Mouse (Mus musculus) megakaryocyte progenitor cell, adult 5-6 weeks (primary cell): ENCODE results near the gene Flywch2. TPM values are rescaled to one million over a fixed set of nuclear protein-coding genes. Genes with fewer than 3 reads are reported as not detected.

ENCODE experiments used
- ATAC-seq: replicated peaks from 2 replicates; pipeline ENCODE4 v1.8.0; 2016; ENCODE audit warnings: mild to moderate bottlenecking, moderate TSS enrichment, inconsistent platforms; ENCODE audit not compliant: poor library complexity
- total RNA-seq, 2 experiments: library from RNA; stranded (forward) in 1 of 2; stranded (reverse) in 1 of 2; fragments of 157-497, 149-512 nt in 1 of 2; fragments of 200-1000 nt in 1 of 2; gene quantifications; 2 replicates each; pipeline versions ENCODE4 v1.2.3 to v1.2.4; 2015 to 2017

Gene Flywch2
- total RNA-seq, 2 experiments from 2014 or later, result 3.3 TPM; not detected in 1

DNA sequence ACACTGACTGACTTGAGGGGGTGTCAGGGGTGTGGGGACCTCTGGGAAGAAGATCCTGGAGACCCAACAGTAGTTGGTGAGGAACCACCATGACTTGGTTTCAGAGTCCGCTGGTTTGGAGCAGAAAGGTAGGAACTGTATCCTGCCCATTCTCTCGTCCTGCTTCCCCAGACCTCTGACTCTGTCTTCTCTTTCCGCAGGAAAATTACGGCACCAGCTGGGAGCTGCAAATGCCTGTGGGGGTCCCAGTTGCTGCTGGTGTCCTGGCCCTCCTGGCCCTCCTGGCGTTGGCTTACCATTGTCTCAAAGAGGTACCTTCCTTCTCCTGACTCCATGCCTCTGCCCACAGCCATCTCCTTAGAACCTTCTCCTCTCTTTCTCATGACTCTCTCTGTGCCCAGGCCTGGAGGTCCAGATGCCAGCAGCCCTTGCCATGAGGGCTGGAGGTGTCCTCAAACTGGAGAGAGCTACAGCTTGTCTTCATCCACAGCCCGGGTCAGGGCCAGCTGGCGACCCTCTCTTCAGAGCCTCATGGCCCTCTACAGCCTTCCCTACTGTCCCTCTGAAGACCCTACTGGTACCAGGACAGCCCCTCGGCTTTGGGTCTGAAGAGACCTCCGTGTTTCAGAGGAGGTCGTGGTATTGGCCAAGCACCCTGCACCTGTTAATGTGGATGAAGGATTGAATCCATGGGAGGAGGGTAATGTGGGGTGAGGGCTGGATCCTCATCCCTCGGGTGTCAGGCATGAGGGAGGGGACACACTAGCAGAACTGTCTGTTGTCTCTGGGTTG is 36.3 kb downstream of the Flywch2 start:
- no peak for ATAC-seq

DNA sequence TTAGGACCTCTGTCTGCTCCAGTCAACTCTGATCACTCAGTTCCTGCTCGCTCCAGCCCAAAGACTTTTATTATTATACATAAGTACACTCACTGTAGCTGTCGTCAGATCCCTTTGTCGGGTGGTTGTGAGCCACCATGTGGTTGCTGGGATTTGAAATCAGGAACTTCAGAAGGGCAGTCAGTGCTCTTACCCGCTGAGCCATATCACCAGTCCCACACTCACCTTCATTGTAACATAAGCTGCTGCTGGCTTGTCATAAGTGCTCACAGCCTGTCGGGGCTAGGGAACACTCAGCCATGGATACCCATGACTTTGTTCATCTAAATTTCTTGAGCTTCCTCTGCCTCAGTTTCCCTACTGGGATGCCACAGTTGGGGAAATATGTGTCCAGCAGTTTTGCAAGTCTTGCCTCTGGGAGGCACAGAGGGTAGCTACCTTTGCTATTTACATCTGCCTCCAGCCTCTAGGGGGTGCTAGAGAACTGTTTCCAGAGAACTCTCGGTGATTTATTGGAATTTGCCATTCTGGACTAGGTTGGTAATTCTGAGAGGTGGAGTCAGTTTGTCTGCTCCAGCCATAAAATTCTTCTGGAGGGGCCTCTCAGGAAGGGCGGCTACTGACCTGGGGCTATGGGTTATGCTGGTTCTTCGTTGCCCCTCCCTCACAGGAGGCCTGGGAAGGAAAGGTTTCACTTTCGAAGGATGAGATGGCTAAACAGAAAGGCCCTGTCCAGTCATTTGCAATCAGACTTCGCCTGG is 37.1 kb downstream of the Flywch2 start:
- peak; percentile 71 for ATAC-seq

DNA sequence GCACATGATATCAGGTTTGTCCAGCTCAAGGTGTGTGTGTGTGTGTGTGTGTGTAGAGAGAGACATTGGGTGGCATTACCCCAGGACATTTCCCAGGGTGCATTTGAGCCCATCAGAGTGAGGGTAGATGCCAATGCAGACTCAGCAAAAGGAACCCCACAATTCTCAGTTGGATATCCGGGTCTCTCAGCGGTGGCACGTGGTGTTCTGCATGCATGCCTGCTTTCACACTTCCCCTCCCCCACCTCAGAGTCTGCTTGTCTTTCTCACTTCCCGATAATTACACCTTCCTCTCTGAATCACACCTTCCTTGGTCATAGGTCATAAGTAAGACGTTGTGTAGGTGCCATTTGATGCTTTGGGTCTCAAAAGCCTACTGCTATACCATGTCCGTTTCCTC is 37.9 kb downstream of the Flywch2 start:
- ATAC-seq, result no peak

DNA sequence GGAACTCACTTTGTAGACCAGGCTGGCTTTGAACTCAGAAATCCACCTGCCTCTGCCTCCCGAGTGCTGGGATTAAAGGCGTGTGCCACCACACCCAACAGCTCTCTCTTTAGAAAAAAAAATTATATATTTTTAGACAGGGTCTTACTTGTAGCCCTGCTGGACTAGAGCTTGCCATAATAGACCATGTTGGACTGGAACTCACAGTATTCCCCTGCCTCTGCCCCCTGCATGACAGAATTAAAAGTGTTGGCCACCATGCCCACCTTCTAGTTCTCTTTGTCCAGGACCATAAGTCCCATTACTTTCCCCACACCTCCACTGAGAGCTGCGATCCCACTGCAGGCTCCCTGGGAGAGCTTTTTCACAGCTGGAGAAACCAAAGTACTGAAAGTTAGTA is 38.4 kb downstream of the Flywch2 start:
- no peak for ATAC-seq

DNA sequence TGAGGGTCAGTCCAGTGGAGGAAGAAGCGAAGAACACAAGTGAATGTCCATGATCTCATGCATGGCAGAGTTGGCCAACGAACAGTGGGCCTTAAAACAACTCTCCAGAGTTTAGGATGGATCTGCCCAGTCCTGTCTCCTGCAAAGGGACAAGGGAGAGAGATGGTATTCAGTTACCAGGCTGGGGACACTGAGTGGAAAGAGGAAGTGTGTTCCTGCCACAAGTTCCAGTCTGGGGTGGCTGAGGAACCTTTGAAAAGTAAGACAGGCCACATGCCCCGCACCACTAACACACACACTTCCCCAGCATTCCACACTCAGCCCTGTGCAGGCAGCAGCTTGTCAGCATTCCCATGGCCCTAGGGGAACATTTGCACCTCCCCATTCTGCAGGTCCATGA is 39.1 kb downstream of the Flywch2 start:
- peak; percentile 48 for ATAC-seq

DNA sequence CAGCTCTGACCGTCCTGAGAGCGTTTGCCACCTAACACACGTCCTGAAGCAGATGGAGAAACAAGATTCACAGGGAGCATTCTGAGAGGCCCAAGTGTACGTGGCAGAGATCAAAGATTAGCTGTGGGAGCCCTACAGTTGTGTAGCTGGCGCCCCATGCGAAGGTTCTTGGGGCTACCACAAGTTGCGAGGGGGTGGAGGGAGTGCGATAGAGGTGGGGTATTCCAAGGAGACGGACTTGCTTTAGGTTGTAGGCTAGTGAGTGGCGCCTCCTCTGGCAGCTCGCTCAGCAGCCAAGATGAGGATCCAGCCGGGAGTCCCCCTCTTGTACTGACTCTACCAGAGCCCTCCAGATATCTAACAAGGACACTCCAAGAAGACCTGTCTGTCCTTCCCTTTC is 39.6 kb downstream of the Flywch2 start:
- ATAC-seq, result peak; percentile 8; the same call in 1 of the 2 replicates

DNA sequence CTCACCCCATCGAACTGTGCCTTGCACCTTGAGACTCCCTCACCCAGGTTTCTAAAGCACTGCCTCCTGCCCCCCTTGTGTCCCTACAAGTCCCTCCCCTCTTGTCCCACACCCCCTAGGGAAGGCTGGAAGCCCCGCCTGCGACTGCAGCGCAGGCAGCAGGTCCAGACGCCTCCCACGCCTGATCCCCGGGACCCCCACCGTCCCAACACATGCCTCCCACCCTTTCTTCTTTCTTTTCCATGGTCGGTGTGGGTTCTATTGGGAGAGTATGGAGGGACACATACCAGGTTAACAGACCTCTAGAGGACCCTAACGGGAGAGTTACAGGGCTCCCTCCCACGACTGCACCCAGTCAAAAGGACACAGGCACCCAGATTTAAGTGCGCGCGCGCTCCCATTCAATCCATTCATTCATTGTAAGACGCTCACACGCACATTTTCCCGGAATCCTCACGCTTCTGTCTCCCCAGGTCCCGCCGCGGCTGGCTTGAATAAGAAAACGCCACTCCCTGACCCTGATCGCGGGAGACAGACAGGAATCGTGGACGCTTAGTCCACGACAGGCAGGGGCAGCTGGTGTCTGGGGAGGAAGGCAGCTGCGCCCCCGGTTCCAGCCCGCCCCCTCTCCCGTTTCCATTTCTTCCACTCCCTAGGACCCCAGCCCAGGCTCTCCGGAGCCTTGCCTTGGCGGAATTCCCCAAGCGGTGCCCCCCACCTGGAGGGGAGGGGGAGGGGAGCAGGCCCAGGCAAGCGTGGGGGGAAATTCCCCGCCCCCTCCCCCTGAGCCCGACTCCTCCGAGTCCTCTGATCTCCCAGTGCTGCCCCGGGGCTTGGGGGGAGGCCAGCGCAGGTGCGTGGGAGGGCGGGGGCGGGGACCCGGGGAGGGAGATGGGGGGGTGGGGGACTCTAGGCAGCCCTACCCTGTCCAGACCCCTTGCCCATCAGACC is 40.3 kb downstream of the Flywch2 start, which contains the start of gene Kremen2:
TSS of gene Kremen2 (minus strand) at position 533 of the 951 bp plus-strand sequence.
- ATAC-seq, result no peak

DNA sequence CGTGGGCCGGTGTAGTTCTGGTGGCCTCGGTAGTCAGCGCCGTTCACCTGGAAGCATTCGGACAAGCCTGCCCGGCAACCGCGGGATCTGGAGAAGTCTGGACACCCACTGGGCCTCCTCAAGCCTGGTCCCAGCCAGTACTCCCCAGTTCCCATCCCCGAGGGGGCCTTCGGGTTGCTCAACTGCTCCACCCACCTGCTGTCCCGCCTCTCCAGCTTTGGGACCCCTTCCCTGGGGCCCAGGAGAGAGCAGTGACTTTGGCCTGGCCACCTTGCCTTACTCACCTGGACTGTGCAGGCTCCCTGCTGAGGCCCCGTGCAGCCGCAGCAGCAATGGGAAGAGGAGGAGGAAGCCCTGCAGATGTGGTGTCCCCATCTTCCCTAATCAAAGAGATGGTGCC is 41.2 kb downstream of the Flywch2 start:
- ATAC-seq, result no peak

DNA sequence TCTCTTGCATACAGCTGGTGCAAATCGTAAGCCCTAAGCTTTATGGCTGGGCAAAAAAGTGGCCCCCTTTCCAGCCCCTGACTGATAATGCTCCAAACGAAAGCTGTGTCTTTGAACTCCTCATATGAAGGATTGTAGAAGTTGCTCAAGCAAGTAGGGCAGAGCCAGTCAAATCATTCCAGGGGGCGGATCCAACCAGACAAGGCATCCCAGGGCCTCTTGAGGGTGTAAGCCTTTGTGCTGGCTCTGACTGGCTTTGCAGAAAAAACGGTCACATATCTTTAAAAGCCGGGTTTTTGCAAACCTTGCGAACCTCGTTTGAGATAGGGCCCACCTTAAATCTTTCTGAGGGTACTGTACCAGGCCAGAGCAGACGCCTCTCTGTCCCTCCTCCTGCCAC is 41.8 kb downstream of the Flywch2 start:
- ATAC-seq, result no peak

DNA sequence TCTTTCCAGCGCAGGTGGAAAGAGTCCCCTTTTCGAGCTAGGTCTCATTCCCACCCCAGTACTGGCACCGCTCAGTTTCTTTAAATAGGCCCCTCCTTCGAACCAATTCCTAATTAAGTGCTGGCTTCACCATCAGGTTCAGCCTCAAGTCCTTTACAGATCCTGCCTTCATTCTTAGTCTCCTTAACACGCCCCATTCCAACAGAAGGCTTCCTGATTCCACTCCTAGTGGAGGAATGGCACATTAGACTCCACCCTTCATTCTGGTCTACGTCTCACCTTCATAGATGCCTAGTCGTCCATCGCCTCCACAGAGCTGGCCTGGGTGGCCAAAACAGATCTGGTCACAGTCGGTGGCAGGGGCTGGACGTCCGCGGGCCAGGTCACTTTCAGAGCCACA is 42.9 kb downstream of the Flywch2 start:
- ATAC-seq, result no peak

DNA sequence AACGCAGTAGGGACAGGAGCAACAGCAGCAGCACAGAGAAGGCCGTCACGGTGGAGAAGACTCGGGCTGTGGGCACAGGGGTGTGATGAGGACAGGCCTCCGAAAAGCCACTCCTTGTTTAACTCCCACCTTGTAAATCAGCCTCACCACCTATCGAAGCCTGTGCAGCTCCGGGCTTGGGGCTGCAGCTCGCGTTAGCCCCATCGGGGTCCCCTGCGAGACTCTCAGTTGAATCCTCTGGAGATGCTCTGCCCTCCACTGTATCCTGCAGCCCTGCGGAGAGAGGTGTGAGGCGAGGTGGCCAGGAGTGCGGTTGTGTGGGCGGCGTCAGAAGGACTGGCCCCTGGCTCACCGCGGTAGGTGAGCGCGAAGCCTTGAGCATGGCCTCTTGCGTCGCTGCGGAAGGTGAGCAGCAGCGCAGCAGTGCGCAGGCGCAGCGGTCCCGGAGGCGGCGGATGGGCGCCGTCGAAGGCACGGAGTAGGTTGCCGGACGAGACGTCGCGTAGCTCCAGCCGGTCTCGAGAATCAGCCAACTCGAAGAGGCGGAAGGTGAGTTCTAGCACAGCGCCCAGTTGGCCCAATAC is 43.6 kb downstream of the Flywch2 start:
- no peak for ATAC-seq

DNA sequence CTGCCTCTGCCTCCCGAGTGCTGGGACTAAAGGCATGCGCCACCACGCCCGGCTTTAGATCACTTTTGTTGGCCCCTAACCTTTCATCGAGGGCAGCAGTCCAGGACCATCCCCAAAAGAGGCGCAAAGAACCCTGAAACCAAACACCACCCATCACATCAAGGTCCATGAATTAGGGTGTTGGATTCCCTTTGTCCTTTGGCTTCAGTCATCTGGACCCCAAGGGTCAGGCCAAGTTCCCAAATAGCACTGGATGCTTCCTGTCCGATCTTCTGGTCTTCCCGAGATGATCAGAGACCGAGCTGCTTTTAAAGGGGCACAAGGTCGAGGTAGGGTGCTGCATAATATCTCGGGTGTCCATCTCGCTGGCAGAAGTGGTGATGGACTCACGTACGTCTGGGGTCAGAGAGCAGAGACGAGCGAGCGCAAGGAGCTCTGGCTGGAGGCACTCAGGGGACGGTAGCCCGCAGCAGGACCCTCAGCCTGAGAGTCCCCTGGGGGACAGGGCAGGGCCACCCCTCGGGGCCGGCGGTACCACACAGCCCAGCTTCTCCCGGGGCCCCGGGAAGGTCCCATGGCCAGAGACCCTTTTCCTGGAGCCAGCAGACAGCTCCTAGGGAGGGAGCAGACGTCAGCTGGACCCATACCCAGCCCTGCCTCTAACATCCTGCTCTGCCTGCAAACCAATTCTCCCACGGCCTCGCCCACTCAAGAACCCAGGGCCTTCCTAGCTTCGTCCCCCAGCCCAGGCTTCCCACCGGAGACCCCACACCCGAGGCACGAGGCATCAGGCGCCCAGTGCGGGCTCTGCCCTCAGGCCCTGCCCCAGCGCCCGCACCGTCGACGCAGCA is 44.3 kb downstream of the Flywch2 start:
- ATAC-seq, result no peak

DNA sequence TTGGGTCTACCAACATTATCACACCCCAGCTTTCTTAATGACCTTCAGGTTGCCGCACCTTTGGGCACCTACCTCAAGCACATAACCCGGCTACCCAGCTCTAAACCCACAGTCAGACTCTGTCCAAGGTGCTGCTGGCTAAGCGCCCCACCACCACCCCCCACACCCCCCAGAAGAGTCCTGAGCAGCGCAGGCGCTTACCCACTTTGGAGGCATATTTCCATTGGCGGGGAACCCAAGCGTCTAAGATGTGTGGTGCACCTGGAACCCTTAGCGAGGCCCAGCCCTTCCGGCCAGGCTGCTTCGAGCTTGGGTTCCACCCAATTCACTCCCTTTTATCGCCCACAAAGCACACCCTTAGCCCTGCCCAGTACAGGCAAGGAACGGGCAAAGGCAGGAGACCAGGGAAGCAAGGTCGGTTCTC is 45.3 kb downstream of the Flywch2 start, which contains the start of gene Paqr4:
TSS of gene Paqr4 (minus strand) at position 270 of the 424 bp plus-strand sequence.
- peak; percentile 51 for ATAC-seq

DNA sequence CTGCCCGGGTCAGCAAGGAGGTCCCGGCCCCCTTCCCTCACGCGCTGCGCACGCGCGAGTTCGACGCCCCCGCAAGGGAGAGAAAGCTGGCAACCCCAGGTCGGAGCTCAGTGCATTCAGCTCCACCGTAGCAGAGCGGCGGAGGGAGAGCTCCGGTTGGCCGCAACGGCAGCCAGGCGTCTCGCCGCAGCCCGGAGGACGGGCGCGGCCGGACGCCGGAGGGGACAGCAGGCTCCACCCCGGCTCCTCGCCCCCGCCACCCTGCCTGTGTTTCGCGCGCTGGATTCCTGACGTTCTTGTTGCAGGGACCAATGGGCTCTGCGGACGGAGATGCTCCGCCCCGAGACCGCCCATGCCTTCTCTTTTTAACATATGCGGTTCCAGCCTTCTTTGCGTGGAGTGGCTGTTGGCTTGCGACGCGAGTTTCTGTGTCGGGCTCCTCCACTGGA is 45.7 kb downstream of the Flywch2 start:
- ATAC-seq, result peak; percentile 78

DNA sequence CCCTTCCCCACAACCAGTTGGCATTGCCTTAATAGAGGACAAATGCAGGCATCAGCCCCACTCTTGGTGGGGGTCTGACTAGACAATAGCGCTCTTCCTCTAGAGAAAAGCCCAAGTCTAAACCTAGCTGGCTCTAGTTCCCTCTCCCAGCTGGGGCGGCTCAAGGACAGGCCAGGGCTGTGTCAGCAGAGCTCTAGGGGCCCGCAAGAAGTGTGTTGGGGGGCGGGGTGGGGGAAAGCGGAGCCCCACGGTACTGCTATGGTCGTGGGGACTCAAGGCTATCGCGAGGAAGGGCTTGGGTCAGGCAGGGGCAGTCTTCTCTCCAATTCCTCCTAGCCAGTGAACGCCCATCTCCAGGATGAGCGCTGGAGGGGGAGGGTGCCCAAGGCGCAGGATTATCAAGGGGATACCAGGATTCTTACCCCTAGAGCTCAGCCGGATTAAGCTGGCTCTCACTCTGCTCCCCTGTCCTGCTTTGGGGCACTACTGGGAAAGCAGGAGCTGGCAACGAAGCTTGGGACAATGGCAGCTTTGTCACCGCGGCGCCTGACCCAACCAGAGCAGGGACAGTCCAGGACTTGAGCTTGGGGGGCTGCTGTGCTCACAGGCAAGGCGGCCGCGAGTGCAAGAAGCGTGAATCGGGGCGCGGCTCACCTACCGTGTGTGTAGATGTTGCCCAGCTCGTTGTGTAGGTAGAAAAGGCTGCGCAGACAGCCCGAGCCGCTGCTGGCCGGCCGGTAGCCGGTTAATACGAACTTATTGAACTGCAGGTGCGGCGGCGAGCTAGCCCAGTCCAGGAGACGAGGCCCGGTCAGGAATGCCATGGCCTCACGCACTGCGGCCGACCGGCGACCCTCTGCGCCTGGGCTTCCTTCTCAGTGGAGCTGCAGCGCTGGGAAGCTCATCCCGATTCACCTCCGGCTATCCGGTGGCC is 46.4 kb downstream of the Flywch2 start:
- ATAC-seq, result no peak

DNA sequence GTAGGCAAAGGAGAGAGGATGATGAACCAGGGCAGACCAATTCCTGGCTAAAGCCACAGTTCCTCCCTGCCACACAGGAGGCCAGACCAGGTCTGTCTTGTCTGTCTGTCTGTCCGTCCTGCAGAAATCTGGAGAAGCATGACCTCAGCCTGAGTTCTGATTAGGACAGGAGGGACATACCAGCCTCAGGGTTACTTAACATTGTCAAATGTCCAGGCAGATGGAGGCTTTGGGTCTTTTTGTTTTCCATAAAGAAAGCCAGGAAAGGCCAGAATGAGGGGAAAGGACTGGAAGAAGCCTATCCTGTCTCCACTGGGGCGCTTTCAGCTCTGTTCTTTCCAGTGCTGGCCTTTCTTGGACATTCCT is 47.1 kb downstream of the Flywch2 start:
- no peak for ATAC-seq

DNA sequence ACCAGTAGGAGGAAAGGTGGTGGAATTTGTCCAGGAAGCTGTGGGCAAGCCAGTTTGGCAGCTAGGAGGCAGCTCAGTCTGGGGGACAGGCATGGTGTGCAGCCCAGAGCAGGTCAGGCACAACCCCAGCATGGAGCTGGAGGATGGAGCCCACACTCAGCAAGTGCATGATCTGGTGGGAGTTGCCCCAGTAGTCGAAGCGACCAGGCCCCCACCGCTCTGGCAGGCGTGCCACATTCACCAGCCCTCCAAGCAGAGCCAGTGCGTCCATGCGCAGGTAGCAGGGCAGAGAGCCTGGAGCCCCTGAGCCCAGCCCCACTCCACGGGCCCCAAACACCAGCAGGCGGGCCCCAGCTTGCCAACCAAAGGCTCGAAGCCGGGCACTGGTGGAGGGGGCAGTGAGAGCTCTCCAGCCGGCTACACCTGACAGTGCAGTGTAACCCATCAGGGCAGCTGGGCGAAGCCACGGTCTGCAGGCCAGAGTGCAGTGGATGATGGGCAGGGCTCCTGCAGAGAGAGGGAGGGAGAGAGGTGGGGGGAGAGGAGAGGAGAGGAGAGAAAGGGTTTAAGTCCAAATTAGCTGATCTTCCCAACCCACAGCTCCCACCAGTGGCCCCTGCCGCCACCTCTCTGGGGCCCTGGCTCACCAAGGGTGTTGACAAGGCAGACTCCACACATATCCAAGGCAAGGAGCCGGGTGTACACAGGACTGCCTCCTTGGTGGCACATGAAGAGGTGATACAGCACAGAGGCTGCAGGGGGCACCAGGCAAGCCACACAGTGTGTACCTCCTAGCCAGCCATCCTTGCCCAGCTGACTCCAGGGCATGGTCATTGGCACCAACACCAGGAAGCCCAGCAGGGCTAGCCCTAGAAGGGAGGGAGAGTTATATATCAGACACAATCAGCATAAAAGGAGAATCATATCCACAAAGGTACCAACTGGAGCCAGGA is 48.1 kb downstream of the Flywch2 start:
- peak; percentile 40; the same call in 1 of the 2 replicates for ATAC-seq
